Mouse (Mus musculus) erythroblast, embryonic 14.5 days (primary cell): ENCODE measurements at regions not wholly inside any gene's neighbourhood (a gene's known extent, or its start where the extent isn't known, plus 50 kb on each side); places are given as distances from the start of the nearest gene placed in this dataset.

Source experiments
- GATA1 ChIP-seq: IDR thresholded peaks from 2 replicates; pipeline ENCODE4 v1.6.1; 2012; ENCODE audit warnings: low read length, inconsistent platforms, mixed read lengths
- TAL1 ChIP-seq: IDR thresholded peaks from 3 replicates; pipeline ENCODE4 v1.6.1; 2012; ENCODE audit warnings: low read length, inconsistent platforms, mixed read lengths

DNA sequence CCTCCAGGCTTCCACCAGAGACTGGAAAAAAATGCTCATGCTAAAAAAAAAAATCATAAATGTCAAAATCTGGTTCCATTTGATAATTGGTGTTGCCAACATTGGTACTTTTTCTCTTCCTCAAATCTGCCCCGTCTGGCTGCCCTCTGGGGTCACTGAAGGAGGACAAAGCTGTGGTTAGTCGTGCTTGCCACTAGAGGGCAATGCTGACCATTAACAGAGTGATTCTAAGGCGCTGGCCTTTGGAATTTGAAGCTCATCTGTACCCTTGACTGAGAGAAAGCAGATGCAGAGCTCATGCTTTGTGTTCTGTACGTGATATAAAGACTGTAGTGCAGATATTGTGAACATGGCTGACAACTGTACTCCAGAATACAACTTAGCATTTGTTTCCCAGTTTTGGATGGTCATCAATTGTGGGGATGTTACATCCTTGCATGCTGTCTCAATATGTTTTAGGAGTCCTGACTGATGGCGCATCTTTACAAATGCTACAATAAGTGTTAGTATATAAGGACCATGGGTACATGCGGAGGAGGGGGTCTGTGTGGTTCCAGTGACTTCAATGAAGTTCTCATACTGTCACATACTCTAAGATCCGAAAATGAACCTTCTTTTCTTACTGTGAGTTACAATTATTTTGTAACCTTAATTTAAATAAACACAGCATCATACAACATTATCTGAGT is 109.0 kb upstream of the Dkk2 start:
- TF ChIP-seq GATA1 (no peak), TAL1 (no peak)
